8 mouse cellular contexts compared by ENCODE assay signal in genomic region chr7:80657896-80658295, GRCm38 (mm10). TPM values are rescaled to one million over a fixed set of nuclear protein-coding genes. Genes with fewer than 3 reads are reported as not detected.
A peak's percentile ranks its signal among the peaks of the same experiment; 100 is the strongest.
DNase-seq lines count a peak whose midpoint lies in the region; TF ChIP-seq lines count a peak whose summit lies in the region.

No protein-coding gene starts in this region.

- H3K4me3 ChIP-seq in embryonic fibroblast, embryonic 13.5 days (ENCODE audit: insufficient read depth, low read length), result no peak overlapping the region
- no peak overlapping the region for H3K4me3 ChIP-seq in olfactory bulb, adult 2 months (ENCODE audit: insufficient read depth, low read depth, low read length)

- TF ChIP-seq POLR2A in embryonic fibroblast, embryonic 13.5 days (IDR thresholded peaks at IDR 0.05; ENCODE audit: low read depth, low read length), result no peak
- TF ChIP-seq POLR2A in olfactory bulb, adult 2 months (IDR thresholded peaks at IDR 0.05; ENCODE audit: insufficient read depth, low read depth, low read length), result no peak

- peaks cover 3% of the 10 kb centered on the region for H3K4me1 ChIP-seq in embryonic fibroblast, embryonic 13.5 days (ENCODE audit: control insufficient read depth, insufficient read depth, low read length)
- H3K4me1 ChIP-seq in olfactory bulb, adult 2 months (ENCODE audit: control insufficient read depth, insufficient read depth, low read length), result peaks cover 43% of the 10 kb centered on the region

- intact Hi-C loops in left cerebral cortex, postnatal 4 days (cut with DNase I), result no loop called here
- intact Hi-C loops in heart, postnatal 25 days (cut with DNase I), result no loop called here

- no peak for TF ChIP-seq CTCF in embryonic fibroblast, embryonic 13.5 days (IDR thresholded peaks at IDR 0.05; ENCODE audit: borderline replicate concordance, insufficient read depth, low read length)
- no peak for TF ChIP-seq CTCF in olfactory bulb, adult 2 months (IDR thresholded peaks at IDR 0.05; ENCODE audit: insufficient read depth, low read depth, low read length)

- DNase-seq in left cerebral cortex, postnatal 4 days, result peak; percentile 48
- no peak for DNase-seq in left cerebral cortex, adult 18-20 months (ENCODE audit: low spot score in 2 of 2)
- peak; percentile 35 for DNase-seq in heart, postnatal 25 days (ENCODE audit: low spot score)
- DNase-seq in layer of hippocampus, adult 9-11 months, result no peak
- DNase-seq in layer of hippocampus, adult 9-10 months (ENCODE audit: low spot score), result no peak
- no peak for DNase-seq in right cerebral cortex, adult 2 months (ENCODE audit: low spot score in 2 of 2)

- 34% methylated on average over 8 of the region's 8 CpGs for WGBS in olfactory bulb, adult 2 months

- H3K27ac ChIP-seq in embryonic fibroblast, embryonic 13.5 days (ENCODE audit: insufficient read depth, low read length), result peak overlapping the region; percentile 63
- peak overlapping the region; percentile 77 for H3K27ac ChIP-seq in olfactory bulb, adult 2 months (ENCODE audit: insufficient read depth, low read depth, low read length)

RNA-seq across cellular contexts. Expression of gene Crtc3, which starts 30.8 kb away (rescaled TPM):
- total RNA-seq in left cerebral cortex, postnatal 4 days (2021), result 10 to 100 TPM; 28.5 to 32.1 TPM
- total RNA-seq in left cerebral cortex, adult 18-20 months (2021), result 10 to 100 TPM; 14.4 to 14.5 TPM
- polyA plus RNA-seq in embryonic fibroblast, embryonic 13.5 days (2011; ENCODE audit: insufficient read length, low read depth, missing spikeins), result 21.6 and 27.7 TPM in 2 replicates
- 10 to 100 TPM; 14.3 to 15.7 TPM for total RNA-seq in heart, postnatal 25 days (2021)
- polyA plus RNA-seq in olfactory bulb, adult 2 months (2012; ENCODE audit: insufficient read depth, insufficient read length, low replicate concordance, missing spikeins), result not detected in 2 replicates

Comparison
In these comparisons a context has a peak if more than half of its experiments do, and no peak if none do; other contexts are left out.
1. DNase-seq: peak in left cerebral cortex, postnatal 4 days (single experiment) and heart, postnatal 25 days (single experiment); none in left cerebral cortex, adult 18-20 months (0 of 2), layer of hippocampus, adult 9-11 months (single experiment), layer of hippocampus, adult 9-10 months (single experiment) and right cerebral cortex, adult 2 months (0 of 2).